Mouse (Mus musculus): ENCODE measurements around the gene Cacna2d2. TPM values are rescaled to one million over a fixed set of nuclear protein-coding genes. Genes with fewer than 3 reads are reported as not detected.

Gene Cacna2d2
- polyA plus RNA-seq, 1 experiment from 2014 or later = 4.6 TPM

Other genes starting within 250 kb of the Cacna2d2 start
- 13.4 and 14.4 TPM in 2 replicates for gene Dock3, start 167.7 kb upstream of the Cacna2d2 start, polyA plus RNA-seq (2016; fragmentation: Nextera tagmentation; extraction: Ambion mirVana)
- gene Mapkapk3, start 109.7 kb upstream of the Cacna2d2 start, polyA plus RNA-seq (2016; fragmentation: Nextera tagmentation; extraction: Ambion mirVana) = 3.9 and 5.0 TPM in 2 replicates
- gene Cish, start 103.6 kb upstream of the Cacna2d2 start, polyA plus RNA-seq (2016; fragmentation: Nextera tagmentation; extraction: Ambion mirVana) = 6.8 and 8.0 TPM in 2 replicates
- 12.1 and 14.1 TPM in 2 replicates for gene Hemk1, start 61.3 kb upstream of the Cacna2d2 start, polyA plus RNA-seq (2016; fragmentation: Nextera tagmentation; extraction: Ambion mirVana)
- gene 6430571L13Rik, start 59.0 kb upstream of the Cacna2d2 start, polyA plus RNA-seq (2016; fragmentation: Nextera tagmentation; extraction: Ambion mirVana) = 3.6 and 4.7 TPM in 2 replicates
- gene Tmem115, start 134.3 kb downstream of the Cacna2d2 start, polyA plus RNA-seq (2016; fragmentation: Nextera tagmentation; extraction: Ambion mirVana) = 48.1 and 50.4 TPM in 2 replicates
- 21.9 and 22.6 TPM in 2 replicates for gene Cyb561d2, start 142.6 kb downstream of the Cacna2d2 start, polyA plus RNA-seq (2016; fragmentation: Nextera tagmentation; extraction: Ambion mirVana)
- gene Nprl2, start 142.6 kb downstream of the Cacna2d2 start, polyA plus RNA-seq (2016; fragmentation: Nextera tagmentation; extraction: Ambion mirVana) = 47.5 and 50.5 TPM in 2 replicates
- 3.6 and 4.3 TPM in 2 replicates for gene Zmynd10, start 147.7 kb downstream of the Cacna2d2 start, polyA plus RNA-seq (2016; fragmentation: Nextera tagmentation; extraction: Ambion mirVana)
- 37.3 and 39.9 TPM in 2 replicates for gene Rassf1, start 151.9 kb downstream of the Cacna2d2 start, polyA plus RNA-seq (2016; fragmentation: Nextera tagmentation; extraction: Ambion mirVana)
- gene Tusc2, start 163.6 kb downstream of the Cacna2d2 start, polyA plus RNA-seq (2016; fragmentation: Nextera tagmentation; extraction: Ambion mirVana) = 84.8 and 87.0 TPM in 2 replicates
- 105 and 109 TPM in 2 replicates for gene Hyal2, start 168.3 kb downstream of the Cacna2d2 start, polyA plus RNA-seq (2016; fragmentation: Nextera tagmentation; extraction: Ambion mirVana)
- gene Hyal1, start 177.3 kb downstream of the Cacna2d2 start, polyA plus RNA-seq (2016; fragmentation: Nextera tagmentation; extraction: Ambion mirVana) = 8.1 and 9.6 TPM in 2 replicates
- gene Naa80, start 179.3 kb downstream of the Cacna2d2 start, polyA plus RNA-seq (2016; fragmentation: Nextera tagmentation; extraction: Ambion mirVana) = 13.5 and 15.0 TPM in 2 replicates
- 1.2 and 1.4 TPM in 2 replicates for gene Hyal3, start 181.2 kb downstream of the Cacna2d2 start, polyA plus RNA-seq (2016; fragmentation: Nextera tagmentation; extraction: Ambion mirVana)
- 19.5 and 21.9 TPM in 2 replicates for gene Ifrd2, start 188.0 kb downstream of the Cacna2d2 start, polyA plus RNA-seq (2016; fragmentation: Nextera tagmentation; extraction: Ambion mirVana)
- gene Sema3b, start 209.6 kb downstream of the Cacna2d2 start, polyA plus RNA-seq (2016; fragmentation: Nextera tagmentation; extraction: Ambion mirVana) = 5.1 TPM in 2 replicates
- gene Gnai2, start 235.8 kb downstream of the Cacna2d2 start, polyA plus RNA-seq (2016; fragmentation: Nextera tagmentation; extraction: Ambion mirVana) = 516 and 531 TPM in 2 replicates